Mouse (Mus musculus) G1E (cell line): Measurements from ENCODE around the gene Klrg2. TPM values are rescaled to one million over a fixed set of nuclear protein-coding genes. Genes with fewer than 3 reads are reported as not detected.

ENCODE experiments used
- ATAC-seq: 2 replicates; pipeline ENCODE4 v1.8.0; 2016; ENCODE audit warnings: mild to moderate bottlenecking; ENCODE audit not compliant: insufficient number of reproducible peaks, poor library complexity, low FRiP score, severe bottlenecking; ENCODE audit errors: extremely low read depth
- DNase-seq: peaks from one replicate; pipeline ENCODE4 v3.0.0; 2012; ENCODE audit warnings: low spot score
- H3K27me3 ChIP-seq: 2 replicates; pipeline ENCODE4 v1.6.1; 2012; ENCODE audit warnings: mild to moderate bottlenecking, low read length, inconsistent platforms; ENCODE audit not compliant: insufficient read depth
- H3K36me3 ChIP-seq: replicated peaks from 2 replicates; pipeline ENCODE3; 2012; ENCODE audit warnings: mild to moderate bottlenecking, inconsistent platforms
- H3K4me1 ChIP-seq: 2 replicates; pipeline ENCODE4 v1.6.1; 2012; ENCODE audit warnings: low read depth, low read length, inconsistent platforms, mixed read lengths; ENCODE audit not compliant: insufficient read depth
- H3K4me3 ChIP-seq: 2 replicates; pipeline ENCODE4 v1.5.1; 2012; ENCODE audit warnings: low read depth, mild to moderate bottlenecking, inconsistent platforms, low read length, moderate library complexity, mixed read lengths
- H3K9me3 ChIP-seq: replicated peaks from 2 replicates; pipeline ENCODE4 v1.6.1; 2012; ENCODE audit warnings: inconsistent platforms
- CTCF ChIP-seq: IDR thresholded peaks from 2 replicates; pipeline ENCODE4 v1.5.1; 2012; ENCODE audit warnings: low read depth, low read length, inconsistent platforms, mixed read lengths
- GATA1 ChIP-seq: IDR thresholded peaks from 2 replicates; pipeline ENCODE4 v1.6.1; 2012; ENCODE audit warnings: borderline replicate concordance, low read length, inconsistent platforms, mixed read lengths
- GATA2 ChIP-seq: IDR thresholded peaks from 2 replicates; pipeline ENCODE4 v1.6.1; 2012; ENCODE audit warnings: low read depth, low read length, inconsistent platforms, borderline replicate concordance
- POLR2AphosphoS5 ChIP-seq: IDR thresholded peaks from 2 replicates; pipeline ENCODE4 v1.6.1; 2012; ENCODE audit warnings: low read depth, low read length, inconsistent platforms; ENCODE audit not compliant: insufficient replicate concordance
- TAL1 ChIP-seq: conservative IDR thresholded peaks from 2 replicates; pipeline ENCODE4 v1.6.1; 2012; ENCODE audit warnings: low read depth, low read length, inconsistent platforms, mixed read lengths
- polyA plus RNA-seq: library from polyadenylated mRNA; stranded (reverse); fragments of >175 nt; gene quantifications from 2 replicates; pipeline ENCODE4 v1.2.3, GENCODE M21; 2012
- total RNA-seq, 2 experiments: library from RNA; stranded (forward) in 1 of 2; stranded (reverse) in 1 of 2; fragments of 200-1000 nt in 1 of 2; fragments of >200 nt in 1 of 2; fragmentation: Nextera tagmentation in 1 of 2; gene quantifications; 2 replicates each; pipeline ENCODE4 v1.2.3; 2014 to 2017

The Klrg2 gene
- total and polyA plus RNA-seq, 3 experiments: 0.01 to 0.05 TPM; not detected in 1

GRCm38 (mm10) chr6:38669580-38669979, 32.5 kb upstream of the Klrg2 start:
- H3K27me3 ChIP-seq: peaks cover 56% of the 10 kb centered on the region
- ATAC-seq: no peak
- H3K36me3 ChIP-seq: no peaks in the 10 kb centered on the region
- peaks cover 12% of the 10 kb centered on the region for H3K4me1 ChIP-seq
- no peak overlapping the region for H3K4me3 ChIP-seq
- no peak for TF ChIP-seq GATA2
- TF ChIP-seq GATA1: no peak
- no peak for TF ChIP-seq TAL1
- no peak for TF ChIP-seq POLR2AphosphoS5
- TF ChIP-seq CTCF: no peak
- no peaks in the 10 kb centered on the region for H3K9me3 ChIP-seq
- no peak for DNase-seq

- Histone ChIP-seq H3K4me1 (no peaks in the 10 kb centered on the region), H3K36me3 (no peaks in the 10 kb centered on the region), H3K4me3 (no peak within 1 kb of the TSS), H3K9me3 (no peaks in the 10 kb centered on the region), H3K27me3 (peaks cover 70% of the 10 kb centered on the region)
- no peak for ATAC-seq
- no peak for TF ChIP-seq POLR2AphosphoS5
- no peak for TF ChIP-seq TAL1
- no peak for TF ChIP-seq GATA1
- DNase-seq: no peak
These were observed 25.9 kb upstream of the Klrg2 start, which contains the start of gene Clec2l for GRCm38 (mm10) chr6:38662714-38663615. TSS of gene Clec2l (plus strand) at chr6:38663069.

- Histone ChIP-seq H3K4me3 (no peak overlapping the region), H3K27me3 (peaks cover 68% of the 10 kb centered on the region), H3K36me3 (no peaks in the 10 kb centered on the region), H3K4me1 (no peaks in the 10 kb centered on the region), H3K9me3 (no peaks in the 10 kb centered on the region)
- TF ChIP-seq GATA1 (no peak), GATA2 (no peak), POLR2AphosphoS5 (no peak), CTCF (no peak), TAL1 (no peak)
- ATAC-seq (no peak), DNase-seq (no peak)
These were observed 24.6 kb upstream of the Klrg2 start for GRCm38 (mm10) chr6:38661626-38662025.

GRCm38 (mm10) chr6:38650263-38650937, 13.4 kb upstream of the Klrg2 start:
- H3K36me3 ChIP-seq: no peaks in the 10 kb centered on the region
- no peak for TF ChIP-seq GATA1
- no peak for TF ChIP-seq POLR2AphosphoS5
- no peak for TF ChIP-seq GATA2
- TF ChIP-seq CTCF: peak; percentile 95
- TF ChIP-seq TAL1: no peak
- H3K4me1 ChIP-seq: peaks cover 2% of the 10 kb centered on the region; the same call in 1 of the 2 replicates
- DNase-seq (peak; percentile 81), ATAC-seq (peak; percentile 28; the same call in 1 of the 2 replicates)
- peaks cover 49% of the 10 kb centered on the region for H3K27me3 ChIP-seq
- H3K4me3 ChIP-seq: no peak overlapping the region
- H3K9me3 ChIP-seq: no peaks in the 10 kb centered on the region

GRCm38 (mm10) chr6:38649545-38649944, 12.5 kb upstream of the Klrg2 start:
- Histone ChIP-seq H3K4me1 (peaks cover 2% of the 10 kb centered on the region; the same call in 1 of the 2 replicates), H3K4me3 (no peak overlapping the region), H3K9me3 (no peaks in the 10 kb centered on the region), H3K27me3 (peaks cover 57% of the 10 kb centered on the region), H3K36me3 (no peaks in the 10 kb centered on the region)
- no peak for ATAC-seq
- no peak for DNase-seq
- TF ChIP-seq CTCF: no peak
- no peak for TF ChIP-seq GATA2
- TF ChIP-seq TAL1: no peak
- no peak for TF ChIP-seq POLR2AphosphoS5

- TF ChIP-seq POLR2AphosphoS5 (no peak), CTCF (no peak), GATA2 (no peak), GATA1 (no peak), TAL1 (no peak)
- Histone ChIP-seq H3K4me1 (peaks cover 4% of the 10 kb centered on the region; the same call in 1 of the 2 replicates), H3K4me3 (no peak overlapping the region), H3K36me3 (no peaks in the 10 kb centered on the region), H3K27me3 (peaks cover 77% of the 10 kb centered on the region), H3K9me3 (no peaks in the 10 kb centered on the region)
- ATAC-seq (no peak), DNase-seq (no peak)
These were observed 6.0 kb upstream of the Klrg2 start for GRCm38 (mm10) chr6:38643039-38643438.
